Mouse (Mus musculus) kidney, adult 2 months (tissue): ENCODE measurements around the gene Tmeff2.

Source experiments
- CTCF ChIP-seq: fragments of 200-500 bp; conservative IDR thresholded peaks from 2 replicates; pipeline ENCODE4 v1.5.1; 2011; ENCODE audit warnings: low read depth, mild to moderate bottlenecking, control low read depth, low read length, moderate library complexity, mixed read lengths; ENCODE audit not compliant: insufficient read depth, insufficient read length
- POLR2A ChIP-seq: fragments of 200-500 bp; IDR thresholded peaks from one replicate; pipeline ENCODE4 v1.6.1; 2011; ENCODE audit warnings: low read depth, low read length, control low read depth

- TF ChIP-seq POLR2A, result no peak
- no peak for TF ChIP-seq CTCF
Observed at GRCm38 (mm10) chr1:51107299-51107698, 206.9 kb downstream of the Tmeff2 start.
